Mouse (Mus musculus): ENCODE data around the gene Nr4a1.

DNA sequence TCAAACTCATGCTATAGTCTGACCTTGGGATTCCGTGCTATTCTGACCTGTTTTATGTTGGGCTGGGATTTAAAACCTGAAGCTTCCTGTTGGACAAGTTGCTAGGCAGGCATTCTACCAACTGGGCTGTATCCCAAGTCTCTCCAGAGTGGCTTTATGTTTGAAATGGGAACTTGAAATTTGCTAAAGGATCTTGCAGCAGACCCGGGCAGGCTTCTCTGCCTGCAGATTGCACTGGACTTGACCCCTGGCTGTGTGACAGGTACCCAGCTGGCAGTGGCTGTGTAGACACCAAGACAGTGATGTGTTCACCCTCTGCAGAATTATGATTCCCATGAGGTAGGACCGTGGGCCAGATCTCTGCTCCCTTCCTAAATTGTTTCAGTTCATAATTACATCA, 37.9 kb downstream of the Nr4a1 start:
- no peak for TF ChIP-seq CTCF (IDR thresholded peaks at IDR 0.05; ENCODE audit: control insufficient read depth, insufficient read depth, insufficient replicate concordance, low read depth, low read length)
- no peak for TF ChIP-seq POLR2A (IDR thresholded peaks at IDR 0.05; ENCODE audit: control insufficient read depth, low read depth, low read length)

All from testis, adult 2 months (tissue).